Mouse (Mus musculus) neural tube, embryonic 11.5 days (tissue): ENCODE data around the gene Ttll11. TPM values are rescaled to one million over a fixed set of nuclear protein-coding genes. Genes with fewer than 3 reads are reported as not detected.

Source experiments
- ATAC-seq: fragments of 200-750 bp; cut with Nextera tagmentation; 2 replicates; pipeline ENCODE4 v1.8.0; 2017; ENCODE audit warnings: moderate number of reproducible peaks, mild to moderate bottlenecking, moderate TSS enrichment, moderate library complexity; ENCODE audit not compliant: insufficient read depth, low FRiP score, low TSS enrichment
- DNase-seq: peaks from one replicate; pipeline ENCODE4 v3.0.0-alpha.2; 2015; ENCODE audit warnings: low spot score
- H3K27ac ChIP-seq: fragments of 300-500 bp; sonication (generic); 2 replicates; pipeline ENCODE4 v1.5.1; 2014; ENCODE audit warnings: low read depth, mild to moderate bottlenecking, low read length
- H3K27me3 ChIP-seq: fragments of 300-500 bp; sonication (generic); 2 replicates; pipeline ENCODE4 v1.6.1; 2014; ENCODE audit warnings: mild to moderate bottlenecking, low read length, mixed read lengths; ENCODE audit not compliant: control insufficient read depth, insufficient read depth
- H3K36me3 ChIP-seq: fragments of 300-500 bp; sonication (generic); 2 replicates; pipeline ENCODE4 v1.6.1; 2014; ENCODE audit warnings: mild to moderate bottlenecking, low read length, moderate library complexity, mixed read lengths; ENCODE audit not compliant: control insufficient read depth, insufficient read depth
- H3K4me1 ChIP-seq: fragments of 300-500 bp; sonication (generic); 2 replicates; pipeline ENCODE4 v1.6.1; 2014; ENCODE audit warnings: low read length, mixed read lengths; ENCODE audit not compliant: control insufficient read depth, insufficient read depth
- H3K4me2 ChIP-seq: fragments of 300-500 bp; sonication (generic); 2 replicates; pipeline ENCODE4 v1.6.1; 2014; ENCODE audit warnings: low read depth, mild to moderate bottlenecking, moderate library complexity
- H3K4me3 ChIP-seq: fragments of 300-500 bp; sonication (generic); 2 replicates; pipeline ENCODE4 v1.5.1; 2014; ENCODE audit warnings: low read depth, low read length
- H3K9ac ChIP-seq: fragments of 300-500 bp; sonication (generic); 2 replicates; pipeline ENCODE4 v1.6.1; 2014; ENCODE audit warnings: mild to moderate bottlenecking, low read length
- H3K9me3 ChIP-seq: fragments of 300-500 bp; sonication (generic); 2 replicates; pipeline ENCODE4 v1.6.1; 2016; ENCODE audit warnings: low read length; ENCODE audit not compliant: control insufficient read depth
- WGBS: fragments of 180-500 bp; shearing (Covaris S2); extraction: QIAGEN DNeasy Blood & Tissue Kit; methylation state at CpG from one replicate; pipeline ENCODE4 v1.1.7; 2014; 5-methylcytosine and 5-hydroxymethylcytosine counted together
- polyA plus RNA-seq: library from polyadenylated mRNA; unstranded; fragments of >200 nt; fragmentation: Nextera tagmentation; extraction: Ambion mirVana; gene quantifications from 2 replicates; pipeline ENCODE4 v1.2.1, GENCODE M21; 2014

Gene Ttll11
- polyA plus RNA-seq, 1 experiment from 2014 or later, result 2.1 TPM

- Histone ChIP-seq H3K27ac (no peak overlapping the region), H3K36me3 (no peaks in the 10 kb centered on the region), H3K9me3 (no peaks in the 10 kb centered on the region), H3K9ac (no peak overlapping the region), H3K4me3 (no peak overlapping the region), H3K4me1 (peaks cover 8% of the 10 kb centered on the region; the same call in 1 of the 2 replicates), H3K4me2 (no peak overlapping the region), H3K27me3 (no peaks in the 10 kb centered on the region)
- DNase-seq, result no peak
- WGBS, result 71% methylated on average over 7 of the region's 7 CpGs
- ATAC-seq, result no peak
These were observed 242.2 kb downstream of the Ttll11 start for GRCm38 (mm10) chr2:35737467-35738027.

DNA sequence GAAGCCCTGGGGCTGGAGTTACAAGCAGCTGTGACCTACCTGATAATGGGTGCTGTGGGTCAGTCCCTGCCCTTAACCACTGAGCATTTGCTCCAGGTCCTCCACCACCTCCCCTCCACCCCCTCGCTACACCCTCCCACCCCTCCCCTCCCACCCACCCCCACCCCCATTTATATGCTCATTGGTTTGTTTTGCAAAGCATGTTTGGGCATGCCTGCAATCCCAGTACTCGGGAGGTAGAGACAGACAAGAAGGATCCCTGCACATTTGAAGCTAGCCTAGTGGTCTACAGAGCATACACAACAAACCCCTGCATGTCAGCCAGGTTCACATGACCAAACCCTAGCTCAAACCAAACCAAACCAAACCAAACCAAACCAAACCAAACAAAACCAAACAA lies 243.7 kb downstream of the Ttll11 start:
- Histone ChIP-seq H3K4me2 (no peak overlapping the region), H3K27ac (no peak overlapping the region), H3K4me3 (no peak overlapping the region), H3K4me1 (peaks cover 8% of the 10 kb centered on the region; the same call in 1 of the 2 replicates), H3K27me3 (no peaks in the 10 kb centered on the region), H3K9ac (no peak overlapping the region), H3K9me3 (no peaks in the 10 kb centered on the region), H3K36me3 (no peaks in the 10 kb centered on the region)
- no peak for DNase-seq
- 89% methylated on average over 2 of the region's 2 CpGs for WGBS
- no peak for ATAC-seq

- Histone ChIP-seq H3K36me3 (no peaks in the 10 kb centered on the region), H3K27me3 (no peaks in the 10 kb centered on the region), H3K4me3 (no peak overlapping the region), H3K27ac (no peak overlapping the region), H3K9ac (no peak overlapping the region), H3K4me2 (no peak overlapping the region), H3K9me3 (no peaks in the 10 kb centered on the region), H3K4me1 (peaks cover 6% of the 10 kb centered on the region; the same call in 1 of the 2 replicates)
- DNase-seq (no peak), ATAC-seq (no peak)
- WGBS, result 97% methylated on average over 2 of the region's 2 CpGs
These were observed 244.7 kb downstream of the Ttll11 start for GRCm38 (mm10) chr2:35735001-35735400.

DNA sequence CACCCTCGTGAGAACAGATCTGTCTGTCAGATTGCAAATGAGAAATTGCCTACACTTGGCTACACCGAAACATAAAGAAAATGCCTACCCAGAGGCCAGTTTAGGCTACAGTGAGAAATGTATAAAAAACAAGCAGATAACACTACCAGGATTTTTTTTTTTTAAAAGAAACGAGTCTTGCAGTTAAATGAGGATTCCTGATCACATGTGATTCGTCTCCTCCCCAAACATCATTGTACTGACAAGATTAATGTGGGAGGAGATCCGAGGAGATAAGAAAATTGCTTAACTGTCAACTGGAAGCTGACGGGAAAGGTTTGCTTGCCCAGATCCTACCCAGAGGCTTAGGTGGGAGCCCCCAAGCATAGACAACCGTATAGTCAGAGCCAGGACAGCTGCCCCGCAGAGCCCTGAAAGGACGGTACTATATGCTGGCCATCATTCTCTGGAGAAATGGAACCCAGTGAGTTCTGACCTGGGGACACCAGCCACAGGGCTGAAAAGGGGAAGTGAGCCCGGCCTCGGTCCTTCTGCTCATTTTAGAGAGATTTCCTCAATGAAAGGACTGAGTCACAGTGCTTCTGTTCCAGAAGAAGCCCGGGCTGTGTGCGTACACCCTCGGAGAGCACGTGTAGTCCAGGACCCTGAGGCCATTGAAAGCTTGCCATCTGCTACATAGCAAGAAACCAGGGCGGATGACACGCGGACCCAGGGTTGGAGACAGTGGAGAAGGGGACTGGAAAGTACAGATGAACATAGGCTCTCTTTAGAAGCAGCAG lies 247.9 kb downstream of the Ttll11 start:
- no peak for ATAC-seq
- H3K4me3 ChIP-seq, result no peak overlapping the region

DNA sequence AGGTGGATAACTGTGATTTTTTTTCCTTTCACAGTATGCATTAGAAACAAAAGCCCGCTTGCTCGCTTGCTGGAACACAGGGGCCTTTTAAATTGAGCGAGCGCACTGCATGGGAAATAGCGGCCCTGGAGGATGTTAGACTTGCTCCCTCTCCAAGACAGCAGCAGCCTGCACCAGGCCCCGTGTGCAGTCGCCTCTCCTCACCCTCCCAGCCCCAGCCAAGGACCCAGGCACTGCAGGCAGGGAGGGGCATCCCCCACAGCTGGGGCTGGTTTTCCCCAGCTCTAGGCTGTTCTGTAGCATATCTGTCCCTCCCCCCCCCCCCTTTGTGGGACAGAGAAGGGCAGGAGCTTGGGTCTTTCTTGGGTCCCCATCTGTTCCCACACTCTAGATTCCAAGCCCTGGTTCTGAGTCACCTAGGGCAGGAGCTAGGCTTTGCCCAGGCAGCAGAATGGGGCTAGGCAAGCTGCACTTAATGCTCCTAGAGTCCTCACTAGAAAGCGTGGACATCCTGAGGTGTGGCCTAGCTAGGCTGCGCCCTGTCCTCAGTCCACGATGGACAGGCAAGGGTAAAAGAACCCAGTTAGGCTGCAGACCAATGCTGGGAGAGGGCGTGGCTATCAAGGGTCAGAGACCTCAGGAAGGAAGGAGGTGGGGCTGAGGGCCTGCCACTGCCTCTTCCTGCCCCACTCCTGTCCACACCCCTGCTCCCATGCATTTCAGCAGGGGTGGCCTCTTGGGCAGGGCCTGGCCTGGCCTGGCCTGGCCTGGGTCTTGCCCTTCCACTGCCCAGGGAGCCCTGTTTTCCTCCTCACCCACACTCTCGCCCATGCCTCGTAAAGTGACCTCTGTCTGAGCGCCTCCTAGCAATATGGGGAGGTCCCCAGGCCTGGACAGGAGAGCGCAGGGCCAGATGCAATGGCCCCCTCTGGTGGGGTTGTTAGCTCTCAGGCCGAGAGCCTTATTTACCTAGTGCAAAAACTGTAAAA lies 250.3 kb downstream of the Ttll11 start:
- Histone ChIP-seq H3K9me3 (no peaks in the 10 kb centered on the region), H3K36me3 (peaks cover 8% of the 10 kb centered on the region), H3K4me2 (no peak overlapping the region), H3K4me1 (0 out of 2 replicates have a peak, but pooled peaks cover 3% of the 10 kb centered on the region), H3K27me3 (no peaks in the 10 kb centered on the region), H3K27ac (no peak overlapping the region), H3K9ac (no peak overlapping the region), H3K4me3 (no peak overlapping the region)
- 51% methylated on average over 16 of the region's 16 CpGs for WGBS
- DNase-seq (peak; percentile 29), ATAC-seq (no peak)

More for the DNA sequence above, 247.9 kb downstream of the Ttll11 start:
- 81% methylated on average over 18 of the region's 18 CpGs for WGBS
- DNase-seq, result no peak
- 0 out of 2 replicates have a peak, but pooled peaks cover 3% of the 10 kb centered on the region for H3K4me1 ChIP-seq
- peaks cover 6% of the 10 kb centered on the region for H3K36me3 ChIP-seq
- H3K9ac ChIP-seq, result no peak overlapping the region
- no peaks in the 10 kb centered on the region for H3K9me3 ChIP-seq
- no peaks in the 10 kb centered on the region for H3K27me3 ChIP-seq
- no peak overlapping the region for H3K4me2 ChIP-seq
- 0 out of 2 replicates have a peak overlapping the region, but pooled peaks have one; percentile 23 for H3K27ac ChIP-seq

DNA sequence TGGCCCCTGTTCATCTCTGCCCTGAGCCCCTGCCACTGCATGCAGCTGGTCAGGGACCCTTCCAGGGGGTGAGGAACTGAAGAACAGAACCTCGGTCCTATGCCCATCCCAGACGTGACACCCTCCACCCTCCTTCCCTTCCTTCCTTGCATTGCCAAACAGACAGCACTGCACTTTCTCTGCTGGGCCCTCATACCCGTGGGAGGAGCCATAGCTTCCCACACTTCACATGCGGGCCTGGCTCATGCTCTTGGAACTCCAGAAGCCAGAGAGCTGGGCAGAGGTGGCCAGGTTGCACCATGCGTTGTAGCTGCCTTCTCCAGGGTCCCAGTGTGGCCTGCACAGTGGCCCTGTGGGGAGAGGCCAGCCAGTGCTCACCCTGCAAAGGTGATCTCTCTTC lies 251.1 kb downstream of the Ttll11 start:
- Histone ChIP-seq H3K36me3 (peaks cover 10% of the 10 kb centered on the region), H3K4me1 (0 out of 2 replicates have a peak, but pooled peaks cover 3% of the 10 kb centered on the region), H3K4me2 (no peak overlapping the region), H3K9me3 (no peaks in the 10 kb centered on the region), H3K9ac (no peak overlapping the region; the same call in 1 of the 2 replicates), H3K27me3 (no peaks in the 10 kb centered on the region), H3K27ac (no peak overlapping the region), H3K4me3 (no peak overlapping the region)
- DNase-seq (no peak), ATAC-seq (no peak)
- WGBS, result 57% methylated on average over 5 of the region's 5 CpGs

- no peaks in the 10 kb centered on the region for H3K9me3 ChIP-seq
- no peaks in the 10 kb centered on the region for H3K4me1 ChIP-seq
- no peak overlapping the region for H3K27ac ChIP-seq
- H3K4me3 ChIP-seq, result no peak overlapping the region
- H3K27me3 ChIP-seq, result no peaks in the 10 kb centered on the region
- no peak overlapping the region for H3K4me2 ChIP-seq
- peaks cover 37% of the 10 kb centered on the region for H3K36me3 ChIP-seq
- WGBS, result 91% methylated on average over 7 of the region's 7 CpGs
- H3K9ac ChIP-seq, result no peak overlapping the region
- DNase-seq (no peak), ATAC-seq (no peak)
These were observed 256.0 kb downstream of the Ttll11 start for GRCm38 (mm10) chr2:35723691-35724090.

GRCm38 (mm10) chr2:35723267-35723666 lies 256.4 kb downstream of the Ttll11 start:
- no peak for ATAC-seq
- 96% methylated on average over 6 of the region's 6 CpGs for WGBS
- no peaks in the 10 kb centered on the region for H3K9me3 ChIP-seq
- H3K4me1 ChIP-seq, result no peaks in the 10 kb centered on the region
- no peak overlapping the region for H3K9ac ChIP-seq
- no peak overlapping the region for H3K4me2 ChIP-seq
- peaks cover 37% of the 10 kb centered on the region for H3K36me3 ChIP-seq
- H3K27ac ChIP-seq, result no peak overlapping the region
- no peak overlapping the region for H3K4me3 ChIP-seq
- no peak for DNase-seq
- no peaks in the 10 kb centered on the region for H3K27me3 ChIP-seq
